Mouse (Mus musculus): ENCODE data around the gene Usp30. TPM values are rescaled to one million over a fixed set of nuclear protein-coding genes. Genes with fewer than 3 reads are reported as not detected.
A peak's percentile ranks its signal among the peaks of the same experiment; 100 is the strongest.

Gene Usp30
- total and polyA plus RNA-seq, 2 experiments from 2014 or later = 20.6 to 56.3 TPM

GRCm38 (mm10) chr5:114067982-114068381 lies 2.7 kb downstream of the Usp30 start:
- TF ChIP-seq CTCF (IDR thresholded peaks at IDR 0.05) = no peak
- H3K36me3 ChIP-seq (ENCODE audit: insufficient read depth, low read length) = peaks cover 15% of the 10 kb centered on the region
- H3K4me3 ChIP-seq (ENCODE audit: low read depth, low read length) = no peak overlapping the region
- H3K27me3 ChIP-seq (ENCODE audit: insufficient read depth, low read length) = no peaks in the 10 kb centered on the region
- ATAC-seq (ENCODE audit: low FRiP score) (no peak), DNase-seq (ENCODE audit: low spot score) (no peak)
- H3K27ac ChIP-seq (ENCODE audit: low read depth, low read length) = no peak overlapping the region
- WGBS = 79% methylated on average over 9 of the region's 9 CpGs
- no peaks in the 10 kb centered on the region for H3K4me1 ChIP-seq (ENCODE audit: insufficient read depth, low read length)
- no peak overlapping the region for H3K9ac ChIP-seq (replicated peaks; ENCODE audit: low read length, poor library complexity, severe bottlenecking)
- no peaks in the 10 kb centered on the region for H3K9me3 ChIP-seq (ENCODE audit: low read length)
- H3K4me2 ChIP-seq (ENCODE audit: low read depth, low read length, poor library complexity, severe bottlenecking) = no peak overlapping the region

GRCm38 (mm10) chr5:114070858-114071257 lies 5.6 kb downstream of the Usp30 start:
- 0 out of 2 replicates have a peak, but pooled peaks have one; percentile 29 for TF ChIP-seq CTCF (IDR thresholded peaks at IDR 0.05)
- Histone ChIP-seq H3K4me3 (ENCODE audit: low read depth, low read length) (no peak overlapping the region), H3K27me3 (ENCODE audit: insufficient read depth, low read length) (no peaks in the 10 kb centered on the region), H3K4me2 (ENCODE audit: low read depth, low read length, poor library complexity, severe bottlenecking) (no peak overlapping the region), H3K27ac (ENCODE audit: low read depth, low read length) (no peak overlapping the region), H3K4me1 (ENCODE audit: insufficient read depth, low read length) (no peaks in the 10 kb centered on the region), H3K9me3 (ENCODE audit: low read length) (no peaks in the 10 kb centered on the region), H3K36me3 (ENCODE audit: insufficient read depth, low read length) (no peaks in the 10 kb centered on the region), H3K9ac (replicated peaks; ENCODE audit: low read length, poor library complexity, severe bottlenecking) (no peak overlapping the region)
- ATAC-seq (ENCODE audit: low FRiP score) = no peak
- 93% methylated on average over 4 of the region's 4 CpGs for WGBS
- DNase-seq (ENCODE audit: low spot score) = no peak

- Histone ChIP-seq H3K9me3 (ENCODE audit: low read length) (no peaks in the 10 kb centered on the region), H3K27me3 (ENCODE audit: insufficient read depth, low read length) (no peaks in the 10 kb centered on the region), H3K9ac (replicated peaks; ENCODE audit: low read length, poor library complexity, severe bottlenecking) (no peak overlapping the region), H3K36me3 (ENCODE audit: insufficient read depth, low read length) (no peaks in the 10 kb centered on the region), H3K4me1 (ENCODE audit: insufficient read depth, low read length) (no peaks in the 10 kb centered on the region), H3K4me3 (ENCODE audit: low read depth, low read length) (no peak overlapping the region), H3K27ac (ENCODE audit: low read depth, low read length) (no peak overlapping the region), H3K4me2 (ENCODE audit: low read depth, low read length, poor library complexity, severe bottlenecking) (no peak overlapping the region)
- 39% methylated on average over 2 of the region's 2 CpGs for WGBS
- TF ChIP-seq CTCF (IDR thresholded peaks at IDR 0.05) = no peak
- DNase-seq (ENCODE audit: low spot score) = peak; percentile 37
- ATAC-seq (ENCODE audit: low FRiP score) = no peak
These were observed 7.0 kb downstream of the Usp30 start for GRCm38 (mm10) chr5:114072262-114072661.

- TF ChIP-seq CTCF (IDR thresholded peaks at IDR 0.05) = no peak
- H3K4me3 ChIP-seq (ENCODE audit: low read depth, low read length) = no peak overlapping the region
- no peak overlapping the region for H3K9ac ChIP-seq (replicated peaks; ENCODE audit: low read length, poor library complexity, severe bottlenecking)
- WGBS = 42% methylated on average over 8 of the region's 8 CpGs
- no peaks in the 10 kb centered on the region for H3K27me3 ChIP-seq (ENCODE audit: insufficient read depth, low read length)
- H3K9me3 ChIP-seq (ENCODE audit: low read length) = no peaks in the 10 kb centered on the region
- H3K4me1 ChIP-seq (ENCODE audit: insufficient read depth, low read length) = no peaks in the 10 kb centered on the region
- peak; percentile 15 for DNase-seq (ENCODE audit: low spot score)
- H3K4me2 ChIP-seq (ENCODE audit: low read depth, low read length, poor library complexity, severe bottlenecking) = no peak overlapping the region
- ATAC-seq (ENCODE audit: low FRiP score) = no peak
- no peak overlapping the region for H3K27ac ChIP-seq (ENCODE audit: low read depth, low read length)
- H3K36me3 ChIP-seq (ENCODE audit: insufficient read depth, low read length) = no peaks in the 10 kb centered on the region
These were observed 11.7 kb downstream of the Usp30 start for GRCm38 (mm10) chr5:114077009-114077408.

- Histone ChIP-seq H3K27ac (ENCODE audit: low read depth, low read length) (no peak overlapping the region), H3K4me3 (ENCODE audit: low read depth, low read length) (no peak overlapping the region), H3K4me2 (ENCODE audit: low read depth, low read length, poor library complexity, severe bottlenecking) (no peak overlapping the region), H3K9ac (replicated peaks; ENCODE audit: low read length, poor library complexity, severe bottlenecking) (no peak overlapping the region), H3K27me3 (ENCODE audit: insufficient read depth, low read length) (no peaks in the 10 kb centered on the region), H3K36me3 (ENCODE audit: insufficient read depth, low read length) (no peaks in the 10 kb centered on the region), H3K9me3 (ENCODE audit: low read length) (no peaks in the 10 kb centered on the region), H3K4me1 (ENCODE audit: insufficient read depth, low read length) (0 out of 2 replicates have a peak, but pooled peaks cover 3% of the 10 kb centered on the region)
- WGBS = 82% methylated on average over 14 of the region's 14 CpGs
- TF ChIP-seq CTCF (IDR thresholded peaks at IDR 0.05) = no peak
- ATAC-seq (ENCODE audit: low FRiP score) (no peak), DNase-seq (ENCODE audit: low spot score) (no peak)
These were observed 20.2 kb downstream of the Usp30 start for GRCm38 (mm10) chr5:114085501-114085900.

GRCm38 (mm10) chr5:114087875-114088480 lies 22.7 kb downstream of the Usp30 start:
- Histone ChIP-seq H3K9me3 (ENCODE audit: low read length) (no peaks in the 10 kb centered on the region), H3K27me3 (ENCODE audit: insufficient read depth, low read length) (no peaks in the 10 kb centered on the region), H3K4me2 (ENCODE audit: low read depth, low read length, poor library complexity, severe bottlenecking) (no peak overlapping the region), H3K4me3 (ENCODE audit: low read depth, low read length) (no peak overlapping the region), H3K4me1 (ENCODE audit: insufficient read depth, low read length) (0 out of 2 replicates have a peak, but pooled peaks cover 3% of the 10 kb centered on the region), H3K9ac (replicated peaks; ENCODE audit: low read length, poor library complexity, severe bottlenecking) (no peak overlapping the region), H3K27ac (ENCODE audit: low read depth, low read length) (no peak overlapping the region), H3K36me3 (ENCODE audit: insufficient read depth, low read length) (no peaks in the 10 kb centered on the region)
- ATAC-seq (ENCODE audit: low FRiP score) = no peak
- TF ChIP-seq CTCF (IDR thresholded peaks at IDR 0.05) = no peak
- WGBS = 73% methylated on average over 12 of the region's 12 CpGs
- DNase-seq (ENCODE audit: low spot score) = peak; percentile 31

Measured in midbrain, postnatal 0 days (tissue).